Mouse (Mus musculus) liver, embryonic 14.5 days (tissue): ENCODE measurements around the gene Far2. TPM values are rescaled to one million over a fixed set of nuclear protein-coding genes. Genes with fewer than 3 reads are reported as not detected.
"Not testable (repeated sequence)": the region's sequence is repeated elsewhere in the genome, so short reads cannot be mapped to it uniquely, and the experiment has no call there.

ENCODE experiments used
- ATAC-seq: fragments of 200-750 bp; cut with Nextera tagmentation; 2 replicates; pipeline ENCODE4 v1.8.0; 2017; ENCODE audit warnings: moderate number of reproducible peaks, mild to moderate bottlenecking, moderate library complexity; ENCODE audit not compliant: insufficient read depth
- DNase-seq, 3 experiments: peaks; one replicate each; pipeline ENCODE4 v3.0.0-alpha.2; 2012 to 2013; ENCODE audit warnings: low read depth in 3 of 3, low spot score in 3 of 3
- H3K27ac ChIP-seq: fragments of 300-500 bp; sonication (generic); 2 replicates; pipeline ENCODE4 v1.5.1; 2014; ENCODE audit warnings: moderate library complexity, mild to moderate bottlenecking, control low read depth, inconsistent platforms
- H3K27me3 ChIP-seq: fragments of 300-500 bp; sonication (generic); 2 replicates; pipeline ENCODE4 v1.6.1; 2014; ENCODE audit warnings: mild to moderate bottlenecking, low read length, moderate library complexity; ENCODE audit not compliant: control insufficient read depth, insufficient read depth
- H3K36me3 ChIP-seq: fragments of 300-500 bp; sonication (generic); replicated peaks from 2 replicates; pipeline ENCODE4 v1.6.1; 2014; ENCODE audit warnings: low read depth; ENCODE audit not compliant: control insufficient read depth, insufficient read depth
- H3K4me1 ChIP-seq, 2 experiments: fragments of 200-500 bp in 1 of 2; fragments of 300-500 bp in 1 of 2; sonication (generic) in 1 of 2; replicated peaks; 2 replicates each; pipeline ENCODE4 v1.6.1; 2012 to 2014; ENCODE audit warnings: antibody characterized with exemption in 1 of 2, inconsistent platforms in 1 of 2, low read length in 1 of 2; ENCODE audit not compliant: control insufficient read depth in 2 of 2, insufficient read depth in 2 of 2
- H3K4me2 ChIP-seq: fragments of 300-500 bp; sonication (generic); 2 replicates; pipeline ENCODE4 v1.6.1; 2014; ENCODE audit warnings: low read depth, mild to moderate bottlenecking, control low read depth, moderate library complexity
- H3K4me3 ChIP-seq, 2 experiments: fragments of 200-500 bp in 1 of 2; fragments of 300-500 bp in 1 of 2; sonication (generic) in 1 of 2; 2 replicates each; pipeline ENCODE4 v1.5.1; 2012 to 2014; ENCODE audit warnings: low read depth in 2 of 2, low read length in 2 of 2, mild to moderate bottlenecking in 2 of 2, control low read depth in 1 of 2, inconsistent platforms in 1 of 2, moderate library complexity in 1 of 2; ENCODE audit not compliant: insufficient read depth in 1 of 2
- H3K9ac ChIP-seq: fragments of 300-500 bp; sonication (generic); replicated peaks from 2 replicates; pipeline ENCODE4 v1.6.1; 2014; ENCODE audit warnings: mild to moderate bottlenecking, control low read depth, moderate library complexity
- H3K9me3 ChIP-seq: fragments of 300-500 bp; sonication (generic); 2 replicates; pipeline ENCODE4 v1.6.1; 2016; ENCODE audit warnings: low read length, mixed read lengths; ENCODE audit not compliant: control insufficient read depth
- CTCF ChIP-seq: IDR thresholded peaks from 2 replicates; pipeline ENCODE4 v1.5.1; 2016; ENCODE audit warnings: antibody characterized with exemption, low read depth, control low read depth
- EP300 ChIP-seq: IDR thresholded peaks from 2 replicates; pipeline ENCODE4 v1.6.1; 2016; ENCODE audit warnings: antibody characterized with exemption, low read depth
- WGBS: fragments of 180-500 bp; shearing (Covaris S2); extraction: QIAGEN DNeasy Blood & Tissue Kit; methylation state at CpG from one replicate; pipeline ENCODE4 v1.1.7; 2014; ENCODE audit not compliant: insufficient replicate concordance; 5-methylcytosine and 5-hydroxymethylcytosine counted together
- polyA plus RNA-seq, 2 experiments: library from polyadenylated mRNA; depleted of rRNA in 1 of 2; stranded (reverse) in 1 of 2; unstranded in 1 of 2; fragments of >200 nt; fragmentation: Nextera tagmentation in 1 of 2; extraction: Ambion mirVana in 1 of 2; gene quantifications; 2 replicates each; pipeline versions ENCODE4 v1.2.1 to v1.2.3; 2012 to 2014

The Far2 gene
- polyA plus RNA-seq, 2 experiments, result 0.37 to 1.0 TPM

DNA sequence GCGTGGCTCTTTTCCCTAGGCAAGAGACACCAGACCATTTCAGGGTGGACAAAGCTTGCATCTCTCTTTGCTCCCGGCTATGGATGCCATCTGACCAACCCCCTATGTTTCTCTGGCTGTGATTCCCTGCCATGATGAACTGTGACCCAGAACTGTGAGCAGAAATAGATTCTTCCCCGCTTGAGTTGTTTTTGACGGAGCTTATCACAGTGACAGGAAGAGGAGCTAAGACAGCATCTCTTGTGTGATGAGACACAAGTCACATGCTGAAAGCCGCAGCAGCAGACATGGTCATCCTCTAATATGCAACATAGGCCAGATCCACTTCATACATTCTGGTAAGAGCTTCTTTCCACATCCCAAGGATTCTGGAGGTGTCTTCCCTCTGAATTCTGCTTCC is 69.3 kb downstream of the Far2 start:
- TF ChIP-seq CTCF, result no peak
- no peak for TF ChIP-seq EP300
- Histone ChIP-seq H3K36me3 (no peaks in the 10 kb centered on the region), H3K27me3 (no peaks in the 10 kb centered on the region), H3K4me2 (no peak overlapping the region), H3K27ac (no peak overlapping the region), H3K4me3 (no peak overlapping the region), H3K9ac (no peak overlapping the region), H3K9me3 (no peaks in the 10 kb centered on the region), H3K4me1 (no peaks in the 10 kb centered on the region)
- DNase-seq (no peak), ATAC-seq (no peak)
- WGBS, result 56% methylated on average over 5 of the region's 5 CpGs

DNA sequence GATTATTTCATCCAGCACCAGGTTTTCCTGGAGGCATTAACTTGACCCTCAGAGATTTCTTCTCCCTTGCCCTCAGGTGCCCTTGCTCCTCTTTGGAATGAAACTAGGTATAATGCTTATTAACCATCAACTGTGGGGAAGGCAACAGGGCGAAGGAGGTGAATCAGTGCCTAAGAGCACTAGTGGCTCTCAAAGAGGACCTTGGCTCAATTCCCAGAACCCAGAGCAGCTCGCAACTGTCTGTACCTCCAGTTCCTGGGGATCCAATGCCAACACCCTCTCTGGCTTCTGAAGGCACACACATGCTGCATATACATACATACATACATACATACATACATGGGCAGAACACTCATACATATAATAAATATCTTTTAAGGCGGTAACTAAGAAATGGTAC is 69.8 kb downstream of the Far2 start:
- Histone ChIP-seq H3K27me3 (no peaks in the 10 kb centered on the region), H3K27ac (no peak overlapping the region), H3K9me3 (no peaks in the 10 kb centered on the region), H3K4me1 (no peaks in the 10 kb centered on the region), H3K4me2 (no peak overlapping the region), H3K9ac (no peak overlapping the region), H3K36me3 (no peaks in the 10 kb centered on the region), H3K4me3 (no peak overlapping the region)
- DNase-seq, result no peak
- no peak for ATAC-seq
- WGBS, result 62% methylated on average over 3 of the region's 3 CpGs
- no peak for TF ChIP-seq CTCF
- TF ChIP-seq EP300, result no peak

DNA sequence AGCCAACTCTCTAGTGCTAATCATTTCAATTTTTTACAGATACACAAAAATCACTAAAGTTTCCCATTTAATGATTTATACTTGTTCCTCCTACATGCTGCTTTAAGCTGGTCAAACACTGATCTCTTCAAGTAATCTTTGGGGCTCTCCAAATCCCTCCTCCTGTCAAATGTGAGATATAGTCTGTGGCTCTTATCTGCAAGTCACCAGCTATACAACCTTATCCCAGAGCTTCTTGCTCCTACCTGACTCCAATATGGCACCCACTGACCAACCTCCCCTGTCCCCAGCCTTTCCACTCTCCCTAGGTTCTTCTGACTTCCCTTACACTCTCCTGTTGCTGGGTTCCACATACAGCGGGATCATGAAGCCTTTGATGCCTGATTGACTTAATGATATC is 70.6 kb downstream of the Far2 start:
- no peaks in the 10 kb centered on the region for H3K36me3 ChIP-seq
- H3K27ac ChIP-seq, result no peak overlapping the region
- no peaks in the 10 kb centered on the region for H3K9me3 ChIP-seq
- TF ChIP-seq CTCF, result no peak
- DNase-seq (no peak), ATAC-seq (no peak)
- no peak overlapping the region for H3K9ac ChIP-seq
- H3K4me2 ChIP-seq, result no peak overlapping the region
- no peaks in the 10 kb centered on the region for H3K4me1 ChIP-seq
- no peaks in the 10 kb centered on the region for H3K27me3 ChIP-seq
- H3K4me3 ChIP-seq, result no peak overlapping the region
- WGBS, result 76% methylated on average over 1 of the region's 1 CpGs

DNA sequence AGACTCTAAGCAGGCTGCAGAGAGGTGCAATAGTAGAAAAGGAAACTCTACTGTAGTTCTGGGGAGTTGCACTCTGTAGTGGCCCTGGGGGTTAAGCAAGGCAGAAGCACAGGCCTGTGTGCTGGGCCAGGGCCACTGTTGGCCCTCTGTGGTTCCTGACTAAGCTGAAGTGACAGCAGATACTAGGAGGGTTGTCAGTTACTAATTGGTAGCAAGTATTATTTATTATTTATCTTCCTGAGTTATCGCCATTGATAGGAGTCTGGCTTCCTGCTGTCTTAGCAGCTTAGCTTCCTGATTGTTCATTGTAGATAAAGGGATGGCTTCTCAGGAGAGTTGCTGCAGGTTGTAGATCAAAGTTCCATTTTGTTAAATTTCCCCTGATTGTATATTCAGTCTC is 73.6 kb downstream of the Far2 start:
- no peak overlapping the region for H3K4me2 ChIP-seq
- H3K9ac ChIP-seq, result no peak overlapping the region
- H3K9me3 ChIP-seq, result no peaks in the 10 kb centered on the region
- 28% methylated on average over 1 of the region's 1 CpGs for WGBS
- no peaks in the 10 kb centered on the region for H3K36me3 ChIP-seq
- no peak for ATAC-seq
- no peak for DNase-seq
- TF ChIP-seq CTCF (no peak), EP300 (no peak)
- H3K27ac ChIP-seq, result no peak overlapping the region
- H3K4me1 ChIP-seq, result no peaks in the 10 kb centered on the region
- no peaks in the 10 kb centered on the region for H3K27me3 ChIP-seq
- H3K4me3 ChIP-seq, result no peak overlapping the region

DNA sequence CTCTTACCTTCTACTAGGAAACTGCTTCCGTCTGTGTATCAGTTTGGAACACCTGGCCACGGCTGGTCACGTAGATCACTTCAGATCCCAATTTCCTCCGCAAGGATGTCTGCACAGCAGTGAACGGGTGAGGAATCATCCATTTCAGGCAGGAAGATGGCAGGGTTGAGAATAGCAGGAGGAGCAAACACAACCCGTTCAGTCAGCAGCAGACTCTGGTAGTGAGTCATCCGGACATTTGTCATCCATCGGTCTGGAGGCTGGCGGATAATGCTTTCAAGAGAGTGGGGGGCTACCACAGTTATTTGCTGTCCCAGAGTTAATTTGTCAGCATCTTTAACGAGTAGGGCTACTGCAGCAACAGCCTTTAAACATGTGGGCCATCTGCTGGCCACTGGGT is 79.8 kb downstream of the Far2 start:
- not testable (repeated sequence) for H3K27ac ChIP-seq, H3K9ac ChIP-seq, DNase-seq, H3K36me3 ChIP-seq, H3K27me3 ChIP-seq, ATAC-seq, H3K9me3 ChIP-seq, H3K4me1 ChIP-seq, H3K4me3 ChIP-seq, H3K4me2 ChIP-seq
- WGBS, result 67% methylated on average over 10 of the region's 10 CpGs

DNA sequence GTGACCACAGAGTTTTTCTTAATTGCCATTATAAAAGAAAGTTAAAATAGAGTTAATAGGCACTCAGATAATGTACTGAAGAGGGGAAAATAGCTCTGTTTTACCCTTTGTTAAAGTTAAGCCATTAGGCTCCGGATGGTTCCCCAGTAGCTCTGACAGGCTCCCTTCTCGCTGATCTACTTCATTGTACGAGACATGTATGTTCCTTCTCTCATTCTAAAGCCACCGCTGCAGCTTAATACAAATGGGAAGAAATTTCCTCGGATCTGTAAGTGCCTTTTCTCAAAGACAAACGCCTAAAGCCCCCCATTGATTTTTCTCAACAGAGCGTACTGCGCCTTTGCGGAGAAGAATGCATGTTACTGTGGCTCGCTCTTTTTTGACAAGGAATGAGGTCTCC is 85.3 kb downstream of the Far2 start:
- no peak for DNase-seq
- no peak overlapping the region for H3K27ac ChIP-seq
- no peak for ATAC-seq
- no peak overlapping the region for H3K4me3 ChIP-seq
- no peak overlapping the region for H3K9ac ChIP-seq
- no peaks in the 10 kb centered on the region for H3K27me3 ChIP-seq
- no peaks in the 10 kb centered on the region for H3K9me3 ChIP-seq
- no peak overlapping the region for H3K4me2 ChIP-seq
- 69% methylated on average over 10 of the region's 10 CpGs for WGBS
- no peaks in the 10 kb centered on the region for H3K36me3 ChIP-seq
- TF ChIP-seq CTCF, result no peak
- no peak for TF ChIP-seq EP300
- H3K4me1 ChIP-seq, result no peaks in the 10 kb centered on the region
